Mouse (Mus musculus) hindbrain, embryonic 10.5 days (tissue): ENCODE measurements around the gene Hand2. TPM values are rescaled to one million over a fixed set of nuclear protein-coding genes. Genes with fewer than 3 reads are reported as not detected.
A peak's percentile ranks its signal among the peaks of the same experiment; 100 is the strongest.

Experiments
- DNase-seq: peaks from one replicate; pipeline ENCODE4 v3.0.0-alpha.2; 2017; ENCODE audit warnings: low spot score
- H3K27ac ChIP-seq: fragments of 300-500 bp; sonication (generic); 2 replicates; pipeline ENCODE4 v1.5.1; 2016; ENCODE audit warnings: mild to moderate bottlenecking, moderate library complexity
- H3K27me3 ChIP-seq: fragments of 300-500 bp; sonication (generic); 2 replicates; pipeline ENCODE4 v1.6.1; 2016; ENCODE audit warnings: mild to moderate bottlenecking; ENCODE audit not compliant: poor library complexity, insufficient read depth, severe bottlenecking
- H3K36me3 ChIP-seq: fragments of 300-500 bp; sonication (generic); 2 replicates; pipeline ENCODE4 v1.6.1; 2016; ENCODE audit warnings: mild to moderate bottlenecking, moderate library complexity
- H3K4me1 ChIP-seq: fragments of 300-500 bp; sonication (generic); replicated peaks from 2 replicates; pipeline ENCODE4 v1.6.1; 2016; ENCODE audit warnings: mild to moderate bottlenecking
- H3K4me3 ChIP-seq: fragments of 300-500 bp; sonication (generic); 2 replicates; pipeline ENCODE4 v1.5.1; 2016; ENCODE audit warnings: mild to moderate bottlenecking, moderate library complexity
- H3K9me3 ChIP-seq: fragments of 300-500 bp; sonication (generic); 2 replicates; pipeline ENCODE4 v1.6.1; 2016; ENCODE audit warnings: mild to moderate bottlenecking, moderate library complexity
- WGBS: fragments of 180-500 bp; shearing (Covaris S2); methylation state at CpG from one replicate; pipeline ENCODE4 v1.1.7; 2016; 5-methylcytosine and 5-hydroxymethylcytosine counted together
- polyA plus RNA-seq: library from polyadenylated mRNA; unstranded; fragments of >200 nt; fragmentation: Nextera tagmentation; extraction: Ambion mirVana; gene quantifications from 2 replicates; pipeline ENCODE4 v1.2.1, GENCODE M21; 2016

Gene Hand2
- polyA plus RNA-seq, 1 experiment from 2014 or later = not detected

DNA sequence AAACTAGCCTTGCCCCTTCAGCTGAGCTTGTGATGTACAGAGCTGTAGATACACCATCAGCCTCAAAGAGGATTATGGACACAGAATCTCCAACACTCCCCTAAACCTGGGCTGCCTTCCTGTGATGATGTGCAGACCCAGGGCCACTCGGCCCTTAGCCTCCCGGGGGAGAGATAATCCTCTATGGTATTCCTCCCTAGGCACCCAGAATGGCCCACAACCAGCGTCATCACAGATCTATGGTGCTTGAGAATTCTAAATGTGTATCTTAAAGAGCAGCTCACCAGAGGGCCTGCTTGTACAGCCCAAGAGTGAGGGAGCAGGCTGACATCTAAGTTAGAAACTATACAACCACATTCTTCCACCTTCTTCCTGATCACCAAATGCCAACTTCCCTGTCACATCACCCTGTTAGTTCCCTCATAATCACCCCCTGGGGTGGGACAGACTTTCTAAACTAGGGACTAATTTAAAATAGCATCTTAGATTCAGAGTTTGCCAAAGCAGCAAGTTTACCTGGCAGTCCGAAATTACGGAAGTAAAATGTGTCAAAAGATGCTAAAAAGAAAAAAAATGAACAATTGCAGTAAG, 2.8 kb upstream of the Hand2 start:
- WGBS = 2% methylated on average over 5 of the region's 5 CpGs

DNA sequence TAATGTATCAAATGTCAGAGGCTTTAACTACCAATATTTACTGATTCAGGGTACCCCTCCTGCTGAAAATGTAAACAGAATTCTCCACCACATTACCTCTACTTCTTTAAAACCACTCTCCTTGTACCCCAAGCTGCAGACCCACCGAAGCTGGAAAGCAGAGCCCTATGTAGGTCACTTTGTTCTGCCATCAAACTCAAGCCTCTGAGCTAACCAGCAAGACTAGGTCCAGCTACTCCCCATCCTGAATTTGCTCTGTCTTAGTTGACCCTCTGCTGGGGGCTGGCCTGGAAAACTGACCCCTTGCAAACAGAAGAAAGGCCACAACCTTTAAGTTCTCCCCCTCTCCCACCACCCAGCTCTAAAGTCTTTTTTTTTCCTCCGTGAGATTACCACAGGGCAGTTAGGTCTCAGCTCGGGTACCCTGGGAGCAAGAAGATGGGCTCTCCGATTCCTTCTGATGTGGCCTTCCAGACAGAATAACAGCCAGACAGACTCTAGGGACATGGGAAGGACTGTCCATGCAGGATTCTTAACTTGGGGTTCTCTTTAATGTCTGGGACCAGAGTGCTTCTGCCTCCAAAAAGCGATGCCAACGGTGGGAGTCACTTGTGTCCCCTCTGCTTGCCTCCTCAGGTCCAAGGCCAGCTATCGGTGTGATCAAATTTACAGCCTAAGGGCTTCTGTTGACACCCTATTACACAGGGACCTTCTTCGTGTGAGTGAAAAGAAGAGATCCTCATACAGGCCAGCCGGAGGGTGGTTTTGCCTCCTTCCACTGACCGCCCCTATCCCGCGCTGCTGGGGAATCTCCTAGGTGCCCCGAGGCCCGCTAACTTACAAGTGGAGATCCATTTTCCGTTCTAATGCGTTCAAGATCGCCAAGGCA, 1.4 kb upstream of the Hand2 start:
- Histone ChIP-seq H3K4me1 (peaks cover 18% of the 10 kb centered on the region), H3K9me3 (no peaks in the 10 kb centered on the region), H3K27ac (no peak overlapping the region), H3K4me3 (no peak overlapping the region), H3K27me3 (peaks cover 100% of the 10 kb centered on the region), H3K36me3 (no peaks in the 10 kb centered on the region)
- DNase-seq = peak; percentile 49
- WGBS = 1% methylated on average over 17 of the region's 17 CpGs

More for the DNA sequence above, 2.8 kb upstream of the Hand2 start:
- Histone ChIP-seq H3K9me3 (no peaks in the 10 kb centered on the region), H3K4me3 (no peak overlapping the region), H3K27me3 (peaks cover 100% of the 10 kb centered on the region), H3K36me3 (no peaks in the 10 kb centered on the region), H3K4me1 (peaks cover 19% of the 10 kb centered on the region), H3K27ac (no peak overlapping the region)
- no peak for DNase-seq

DNA sequence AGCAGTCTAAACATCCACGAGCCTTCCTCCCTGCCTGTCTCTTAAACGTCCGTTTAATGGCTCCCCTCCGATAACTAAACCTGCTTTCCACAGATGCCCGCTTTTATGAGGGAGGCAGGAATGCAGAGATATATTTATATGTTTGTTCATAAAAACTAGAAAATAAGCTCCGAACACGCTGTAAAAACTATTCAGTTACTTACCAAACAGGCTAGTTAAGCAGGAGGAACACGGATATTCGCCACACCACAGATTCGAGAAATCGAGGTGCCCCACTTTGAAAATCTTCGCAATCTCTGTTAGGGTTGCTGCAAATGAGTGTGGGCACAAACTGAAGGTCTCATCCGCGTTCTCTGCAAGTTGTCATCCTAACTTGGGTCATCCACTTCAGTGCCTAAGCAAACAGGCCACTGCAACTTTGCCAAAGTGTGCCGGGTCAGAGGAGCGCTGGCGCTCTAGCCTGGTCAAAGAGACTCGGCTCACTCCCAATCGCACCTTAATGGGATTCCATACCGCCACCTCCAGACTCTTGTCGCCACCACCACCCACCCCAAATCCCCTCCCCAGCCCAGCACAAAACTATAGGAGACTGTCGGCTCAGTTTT, 700 bp upstream of the Hand2 start:
- WGBS = 2% methylated on average over 22 of the region's 22 CpGs
- Histone ChIP-seq H3K27ac (no peak overlapping the region), H3K27me3 (peaks cover 100% of the 10 kb centered on the region)

DNA sequence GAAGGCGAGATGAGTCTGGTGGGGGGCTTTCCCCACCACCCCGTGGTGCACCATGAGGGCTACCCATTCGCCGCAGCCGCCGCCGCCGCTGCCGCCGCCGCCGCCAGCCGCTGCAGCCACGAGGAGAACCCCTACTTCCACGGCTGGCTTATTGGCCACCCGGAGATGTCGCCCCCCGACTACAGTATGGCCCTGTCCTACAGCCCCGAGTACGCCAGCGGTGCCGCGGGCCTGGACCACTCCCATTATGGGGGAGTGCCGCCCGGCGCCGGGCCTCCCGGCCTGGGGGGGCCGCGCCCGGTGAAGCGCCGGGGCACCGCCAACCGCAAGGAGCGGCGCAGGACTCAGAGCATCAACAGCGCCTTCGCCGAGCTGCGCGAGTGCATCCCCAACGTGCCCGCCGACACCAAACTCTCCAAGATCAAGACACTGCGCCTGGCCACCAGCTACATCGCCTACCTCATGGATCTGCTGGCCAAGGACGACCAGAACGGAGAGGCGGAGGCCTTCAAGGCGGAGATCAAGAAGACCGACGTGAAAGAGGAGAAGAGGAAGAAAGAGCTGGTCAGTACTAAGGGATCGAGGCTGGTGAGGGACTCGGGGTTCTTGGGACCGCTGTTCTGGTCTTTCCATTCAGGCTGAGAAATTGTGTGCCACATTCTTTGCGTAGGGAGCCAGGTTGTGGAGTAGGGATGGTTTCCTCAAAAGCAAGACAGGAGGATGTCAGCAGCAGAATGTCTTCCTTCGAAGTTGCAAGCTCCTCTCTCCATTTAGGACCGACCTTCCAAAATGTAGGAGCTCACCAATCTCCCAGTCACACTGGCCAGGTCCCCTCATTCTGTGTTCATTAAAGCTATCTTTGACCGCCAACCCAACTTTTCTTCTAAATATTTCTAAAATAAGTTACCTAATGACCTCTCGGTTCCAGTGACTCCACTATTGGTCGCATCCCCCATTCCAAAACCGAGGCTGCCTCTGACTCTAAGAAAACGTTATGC, 1.4 kb downstream of the Hand2 start:
- under 1% methylated on average over 63 of the region's 64 CpGs for WGBS
- H3K4me1 ChIP-seq = peaks cover 18% of the 10 kb centered on the region
- H3K4me3 ChIP-seq = peak overlapping the region; percentile 50
- no peaks in the 10 kb centered on the region for H3K36me3 ChIP-seq
- DNase-seq = peak; percentile 67
- H3K9me3 ChIP-seq = no peaks in the 10 kb centered on the region
- peaks cover 100% of the 10 kb centered on the region for H3K27me3 ChIP-seq
- H3K27ac ChIP-seq = no peak overlapping the region

More for the DNA sequence above, 700 bp upstream of the Hand2 start:
- H3K36me3 ChIP-seq = no peaks in the 10 kb centered on the region
- peaks cover 18% of the 10 kb centered on the region for H3K4me1 ChIP-seq
- no peaks in the 10 kb centered on the region for H3K9me3 ChIP-seq
- peak; percentile 50 for DNase-seq
- H3K4me3 ChIP-seq = no peak overlapping the region

DNA sequence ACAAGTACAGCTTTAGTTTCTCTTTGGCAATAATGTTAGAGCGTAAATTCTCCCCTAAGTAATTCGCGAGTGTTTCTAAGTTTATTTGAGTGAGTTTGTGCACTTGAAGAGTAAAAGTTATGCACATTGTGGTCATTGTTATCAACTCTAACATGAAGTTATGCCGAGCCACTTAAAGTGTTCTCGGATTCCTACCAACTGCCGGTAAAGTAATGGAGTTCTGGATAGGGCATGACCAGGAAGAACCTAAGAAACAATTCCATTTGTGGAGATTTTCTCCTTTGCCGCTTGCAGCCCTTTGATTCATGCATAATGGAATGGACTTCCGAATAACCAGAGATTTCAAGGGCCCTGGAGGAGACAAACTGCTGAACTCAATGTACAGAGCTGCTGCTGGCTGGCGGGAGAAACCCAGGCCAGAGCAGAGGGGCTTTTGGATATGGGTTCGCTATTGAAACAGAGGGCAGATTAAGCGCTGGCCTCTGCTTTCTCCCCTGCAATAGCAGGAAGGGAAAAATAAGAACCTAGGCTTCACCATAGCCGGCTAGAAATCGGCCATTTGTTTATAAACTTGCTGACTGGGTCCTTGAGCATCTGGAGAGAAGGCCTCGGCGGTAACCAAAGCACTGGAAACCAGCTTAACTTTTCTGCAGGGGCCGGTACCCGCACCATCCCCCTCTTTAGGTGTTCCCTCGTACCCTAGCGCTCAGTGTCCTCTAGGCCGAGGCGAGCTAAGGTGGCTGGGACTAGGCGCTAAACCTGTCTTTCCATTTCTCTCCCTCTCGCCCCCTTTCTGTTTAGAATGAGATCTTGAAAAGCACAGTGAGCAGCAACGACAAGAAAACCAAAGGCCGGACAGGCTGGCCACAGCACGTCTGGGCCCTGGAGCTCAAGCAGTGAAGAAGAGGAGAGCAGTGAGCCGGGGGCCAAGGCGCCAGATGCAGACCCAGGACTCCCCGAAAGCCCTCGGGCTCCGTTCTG, 2.5 kb downstream of the Hand2 start:
- H3K9me3 ChIP-seq = no peaks in the 10 kb centered on the region
- H3K4me3 ChIP-seq = no peak overlapping the region
- DNase-seq = peak; percentile 64
- peaks cover 100% of the 10 kb centered on the region for H3K27me3 ChIP-seq
- H3K27ac ChIP-seq = no peak overlapping the region
- peaks cover 23% of the 10 kb centered on the region for H3K4me1 ChIP-seq
- no peaks in the 10 kb centered on the region for H3K36me3 ChIP-seq
- under 1% methylated on average over 31 of the region's 31 CpGs for WGBS

DNA sequence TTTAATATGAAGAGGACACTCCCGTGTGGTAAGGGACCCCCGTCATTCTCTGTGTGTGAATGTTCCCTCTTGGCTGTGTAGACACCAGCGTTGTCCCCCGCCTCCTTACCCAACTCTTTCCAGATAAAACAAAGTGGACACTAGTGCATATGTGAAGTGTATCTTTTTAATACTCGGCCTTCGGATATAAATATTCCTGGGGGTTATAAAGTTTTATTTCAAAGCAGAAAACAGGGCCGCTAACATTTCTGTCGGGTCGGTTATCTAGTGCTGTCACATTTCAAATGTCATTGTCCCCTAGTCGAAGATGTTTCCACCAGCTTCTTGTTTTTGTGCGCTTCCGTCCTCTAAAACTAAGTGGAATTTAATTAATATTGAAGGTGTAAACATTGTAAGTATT, 3.3 kb downstream of the Hand2 start:
- DNase-seq = no peak
- Histone ChIP-seq H3K4me1 (peaks cover 32% of the 10 kb centered on the region), H3K36me3 (no peaks in the 10 kb centered on the region), H3K27ac (no peak overlapping the region), H3K4me3 (no peak overlapping the region), H3K9me3 (no peaks in the 10 kb centered on the region), H3K27me3 (peaks cover 100% of the 10 kb centered on the region)
- under 1% methylated on average over 12 of the region's 12 CpGs for WGBS

DNA sequence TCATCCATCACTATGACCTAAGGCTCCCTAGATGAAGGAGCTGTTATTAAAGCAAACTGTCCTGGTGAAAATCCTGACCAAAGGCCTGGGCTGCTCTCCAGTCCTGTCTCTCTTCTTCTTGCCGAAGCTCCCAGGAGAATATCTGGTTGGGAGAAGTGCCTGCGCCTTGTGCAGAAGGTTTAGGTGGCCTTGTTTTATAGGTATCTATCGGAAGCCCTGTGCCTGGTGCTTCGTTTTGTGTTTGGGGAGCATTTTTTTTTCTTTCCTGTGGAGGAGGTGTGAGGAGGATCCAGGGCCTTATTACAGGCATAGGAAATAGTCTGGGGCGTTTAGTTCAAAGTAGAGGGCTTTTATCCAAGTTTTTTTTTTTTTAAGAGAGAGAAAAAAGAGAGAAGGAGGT, 3.9 kb downstream of the Hand2 start:
- H3K4me1 ChIP-seq = peaks cover 34% of the 10 kb centered on the region
- H3K27ac ChIP-seq = no peak overlapping the region
- H3K27me3 ChIP-seq = peaks cover 100% of the 10 kb centered on the region
- no peaks in the 10 kb centered on the region for H3K36me3 ChIP-seq
- no peak overlapping the region for H3K4me3 ChIP-seq
- DNase-seq = no peak
- no peaks in the 10 kb centered on the region for H3K9me3 ChIP-seq
- WGBS = 2% methylated on average over 5 of the region's 5 CpGs

DNA sequence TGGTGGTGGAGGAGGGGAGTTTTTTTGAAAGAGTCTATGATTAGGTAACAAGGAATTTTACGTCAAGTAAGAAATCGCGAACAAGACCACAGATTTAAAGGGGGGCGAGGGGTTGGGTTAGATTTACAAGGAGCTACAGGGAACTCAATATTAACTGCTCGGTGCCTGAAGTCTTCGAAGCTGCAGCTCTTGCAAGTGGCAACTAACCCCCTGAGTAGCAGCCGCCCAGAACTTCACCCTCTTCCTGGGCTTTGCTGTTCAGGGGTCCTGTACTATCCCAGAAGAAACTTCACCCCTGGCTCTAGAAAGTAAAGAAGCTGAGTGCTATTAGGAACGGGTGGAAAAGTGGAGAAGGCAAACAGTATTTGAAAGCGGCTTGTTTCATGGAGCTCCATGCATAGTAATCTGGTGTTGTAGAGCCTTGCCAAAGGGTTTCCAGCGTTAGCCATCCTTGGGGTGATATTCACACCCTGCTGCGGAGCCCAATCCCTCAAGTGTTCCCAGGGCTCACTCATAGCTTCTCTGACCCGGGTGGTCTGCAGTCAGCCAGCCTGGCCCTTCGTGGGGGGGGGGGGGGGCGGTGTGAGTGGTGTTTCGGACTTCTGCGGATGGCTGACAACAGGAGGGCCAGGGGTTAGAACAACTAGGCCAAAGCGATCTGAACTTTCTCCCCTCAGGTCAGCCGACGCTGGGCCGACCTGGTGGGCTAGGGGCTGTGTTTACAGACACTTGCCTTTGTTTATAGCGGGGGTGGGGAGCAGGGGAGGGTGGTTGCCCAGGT, 4.5 kb downstream of the Hand2 start:
- H3K4me3 ChIP-seq = no peak overlapping the region
- H3K9me3 ChIP-seq = no peaks in the 10 kb centered on the region
- DNase-seq = peak; percentile 59
- peaks cover 34% of the 10 kb centered on the region for H3K4me1 ChIP-seq
- no peaks in the 10 kb centered on the region for H3K36me3 ChIP-seq
- H3K27me3 ChIP-seq = peaks cover 100% of the 10 kb centered on the region
- H3K27ac ChIP-seq = no peak overlapping the region
- WGBS = under 1% methylated on average over 21 of the region's 21 CpGs

DNA sequence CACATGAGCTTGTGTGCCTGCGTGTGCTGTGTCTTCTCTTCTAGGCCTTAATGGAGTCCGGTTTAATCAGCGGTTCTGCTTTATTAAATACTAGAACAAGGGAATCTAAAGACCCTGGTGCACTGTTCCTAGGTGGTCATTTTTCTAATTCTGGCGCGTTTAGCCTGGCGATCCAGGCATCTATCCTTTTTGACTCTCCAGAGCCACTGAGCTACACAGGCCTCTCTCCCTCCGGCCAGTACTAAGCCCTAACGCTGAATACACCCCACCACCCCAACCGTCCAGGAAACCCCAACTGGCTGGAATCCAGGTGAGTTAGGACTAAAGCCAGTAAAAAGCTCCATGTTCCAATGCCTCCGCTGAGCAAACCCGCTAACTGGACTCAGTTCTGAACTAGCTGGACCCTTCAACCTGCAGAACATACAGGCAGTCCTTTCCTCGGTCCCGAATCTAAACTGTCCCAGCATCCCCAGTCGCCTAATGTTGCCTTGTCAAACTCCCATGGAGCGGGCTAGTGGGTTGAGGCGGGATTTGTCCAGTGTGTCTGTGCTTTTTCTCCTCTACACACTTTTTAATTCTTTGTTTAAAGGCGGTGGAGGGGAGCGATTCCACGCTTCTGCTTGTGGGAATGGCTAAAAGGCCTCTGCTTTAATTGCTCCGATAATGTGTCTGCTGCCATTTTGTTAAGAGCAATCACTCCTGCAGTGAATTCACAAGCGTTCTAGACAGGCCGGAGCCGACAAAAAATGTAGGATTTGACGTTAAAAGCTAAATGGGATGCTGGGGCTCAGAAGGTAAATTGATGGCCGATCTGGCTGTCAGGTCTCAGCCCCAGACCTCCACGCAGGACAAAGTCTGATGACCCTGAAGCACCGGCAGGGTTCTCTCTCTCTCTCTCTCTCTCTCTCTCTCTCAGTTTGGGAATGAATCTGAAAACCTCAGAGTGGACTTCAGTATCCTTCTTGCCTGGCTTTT, 5.6 kb downstream of the Hand2 start:
- peak; percentile 45 for DNase-seq
- WGBS = 1% methylated on average over 27 of the region's 27 CpGs
- no peak overlapping the region for H3K27ac ChIP-seq
- H3K4me3 ChIP-seq = no peak overlapping the region
- peaks cover 23% of the 10 kb centered on the region for H3K4me1 ChIP-seq
- H3K27me3 ChIP-seq = peaks cover 100% of the 10 kb centered on the region
- no peaks in the 10 kb centered on the region for H3K36me3 ChIP-seq
- H3K9me3 ChIP-seq = no peaks in the 10 kb centered on the region
